Comparison of ENCODE assay signal across 13 mouse cellular contexts in genomic region chr6:98797373-98797772, GRCm38 (mm10).
A peak's percentile ranks its signal among the peaks of the same experiment; 100 is the strongest.
DNase-seq lines count a peak whose midpoint lies in the region; ATAC-seq lines count a peak whose summit lies in the region.
"Had no signal": no experiment of that assay in that cellular context is flagged by ENCODE, and none has a peak within 500 bp of the region (broad histone marks: within the 10 kb centered on the region; RNA-seq: fewer than 3 reads in every experiment).

No protein-coding gene starts in this region.

- H3K9ac ChIP-seq in embryonic facial prominence, embryonic 14.5 days (ENCODE audit: low read depth, low read length), result no peak overlapping the region
- H3K9ac ChIP-seq in kidney, embryonic 14.5 days (ENCODE audit: low read depth, low read length), result no peak overlapping the region
- H3K9ac ChIP-seq in stomach, embryonic 14.5 days (replicated peaks; ENCODE audit: low read depth, low read length), result no peak overlapping the region
- no peak overlapping the region for H3K9ac ChIP-seq in hindbrain, embryonic 16.5 days (ENCODE audit: low read depth, low read length)
- H3K9ac ChIP-seq: embryonic facial prominence, embryonic 13.5 days had no signal

- 0 out of 2 replicates have a peak, but pooled peaks cover 5% of the 10 kb centered on the region for H3K4me1 ChIP-seq in embryonic facial prominence, embryonic 14.5 days (ENCODE audit: control insufficient read depth, insufficient read depth, low read length)
- H3K4me1 ChIP-seq in embryonic facial prominence, embryonic 10.5 days, result peaks cover 23% of the 10 kb centered on the region
- no peaks in the 10 kb centered on the region for H3K4me1 ChIP-seq in kidney, embryonic 14.5 days (ENCODE audit: control insufficient read depth, insufficient read depth, low read length)
- H3K4me1 ChIP-seq in stomach, embryonic 14.5 days (ENCODE audit: control insufficient read depth, insufficient read depth, low read length), result peaks cover 18% of the 10 kb centered on the region; the same call in 1 of the 2 replicates
- H3K4me1 ChIP-seq in hindbrain, embryonic 16.5 days (ENCODE audit: control insufficient read depth, insufficient read depth, low read depth, low read length), result no peaks in the 10 kb centered on the region; the same call in 1 of the 2 replicates

- no peak overlapping the region for H3K4me2 ChIP-seq in embryonic facial prominence, embryonic 14.5 days (ENCODE audit: low read depth, low read length)
- H3K4me2 ChIP-seq in kidney, embryonic 14.5 days (replicated peaks; ENCODE audit: low read depth, low read length), result no peak overlapping the region
- H3K4me2 ChIP-seq in stomach, embryonic 14.5 days (replicated peaks; ENCODE audit: low read depth, low read length), result no peak overlapping the region
- H3K4me2 ChIP-seq in hindbrain, embryonic 16.5 days (ENCODE audit: low read length), result no peak overlapping the region
- H3K4me2 ChIP-seq: embryonic facial prominence, embryonic 13.5 days had no signal

- no peak overlapping the region for H3K4me3 ChIP-seq in embryonic facial prominence, embryonic 14.5 days (ENCODE audit: low read depth, low read length)
- H3K4me3 ChIP-seq in embryonic facial prominence, embryonic 10.5 days, result no peak overlapping the region
- H3K4me3 ChIP-seq in kidney, embryonic 14.5 days (ENCODE audit: low read length), result no peak overlapping the region
- H3K4me3 ChIP-seq in stomach, embryonic 14.5 days (ENCODE audit: low read depth, low read length), result no peak overlapping the region
- H3K4me3 ChIP-seq in hindbrain, embryonic 16.5 days (ENCODE audit: low read length), result no peak overlapping the region
- H3K4me3 ChIP-seq: embryonic facial prominence, embryonic 13.5 days had no signal

- no peaks in the 10 kb centered on the region for H3K27me3 ChIP-seq in embryonic facial prominence, embryonic 14.5 days (replicated peaks; ENCODE audit: control insufficient read depth, insufficient read depth, low read length)
- H3K27me3 ChIP-seq in embryonic facial prominence, embryonic 10.5 days (replicated peaks; ENCODE audit: low read depth, poor library complexity, severe bottlenecking), result no peaks in the 10 kb centered on the region
- no peaks in the 10 kb centered on the region for H3K27me3 ChIP-seq in kidney, embryonic 14.5 days (ENCODE audit: control insufficient read depth, insufficient read depth, low read length)
- H3K27me3 ChIP-seq in stomach, embryonic 14.5 days (ENCODE audit: control insufficient read depth, insufficient read depth, low read length), result no peaks in the 10 kb centered on the region
- H3K27me3 ChIP-seq in hindbrain, embryonic 16.5 days (replicated peaks; ENCODE audit: control insufficient read depth, insufficient read depth, low read length), result no peaks in the 10 kb centered on the region
- H3K27me3 ChIP-seq: embryonic facial prominence, embryonic 13.5 days; Patski had no signal

- H3K36me3 ChIP-seq in embryonic facial prominence, embryonic 14.5 days (ENCODE audit: control insufficient read depth, insufficient read depth, low read length), result no peaks in the 10 kb centered on the region
- no peaks in the 10 kb centered on the region for H3K36me3 ChIP-seq in embryonic facial prominence, embryonic 10.5 days (replicated peaks)
- no peaks in the 10 kb centered on the region for H3K36me3 ChIP-seq in kidney, embryonic 14.5 days (ENCODE audit: control insufficient read depth, insufficient read depth, low read length)
- no peaks in the 10 kb centered on the region for H3K36me3 ChIP-seq in stomach, embryonic 14.5 days (ENCODE audit: control insufficient read depth, insufficient read depth, low read length)
- H3K36me3 ChIP-seq in hindbrain, embryonic 16.5 days (ENCODE audit: control insufficient read depth, insufficient read depth, low read length), result no peaks in the 10 kb centered on the region
- H3K36me3 ChIP-seq: embryonic facial prominence, embryonic 13.5 days had no signal

- WGBS in embryonic facial prominence, embryonic 14.5 days, result 54% methylated on average over 6 of the region's 6 CpGs
- WGBS in embryonic facial prominence, embryonic 10.5 days, result 79% methylated on average over 6 of the region's 6 CpGs
- WGBS in kidney, embryonic 14.5 days, result 46% methylated on average over 6 of the region's 6 CpGs
- 22% methylated on average over 6 of the region's 6 CpGs for WGBS in large intestine, adult 2 months
- WGBS in stomach, embryonic 14.5 days, result 21% methylated on average over 6 of the region's 6 CpGs
- WGBS in hindbrain, embryonic 16.5 days, result 77% methylated on average over 6 of the region's 6 CpGs

- H3K27ac ChIP-seq in embryonic facial prominence, embryonic 14.5 days (replicated peaks; ENCODE audit: low read depth, low read length), result no peak overlapping the region
- no peak overlapping the region for H3K27ac ChIP-seq in embryonic facial prominence, embryonic 10.5 days (replicated peaks)
- H3K27ac ChIP-seq in kidney, embryonic 14.5 days (ENCODE audit: low read depth, low read length), result no peak overlapping the region
- peak overlapping the region; percentile 3; the same call in 1 of the 2 replicates for H3K27ac ChIP-seq in stomach, embryonic 14.5 days (ENCODE audit: low read length)
- no peak overlapping the region for H3K27ac ChIP-seq in hindbrain, embryonic 16.5 days (ENCODE audit: low read depth, low read length)
- H3K27ac ChIP-seq: embryonic facial prominence, embryonic 13.5 days; macrophage had no signal

- H3K9me3 ChIP-seq in embryonic facial prominence, embryonic 14.5 days (ENCODE audit: control insufficient read depth, low read length), result no peaks in the 10 kb centered on the region
- no peaks in the 10 kb centered on the region for H3K9me3 ChIP-seq in embryonic facial prominence, embryonic 10.5 days
- H3K9me3 ChIP-seq in kidney, embryonic 14.5 days (ENCODE audit: control insufficient read depth, low read length), result no peaks in the 10 kb centered on the region
- no peaks in the 10 kb centered on the region for H3K9me3 ChIP-seq in stomach, embryonic 14.5 days (ENCODE audit: control insufficient read depth, low read depth, low read length)
- no peaks in the 10 kb centered on the region for H3K9me3 ChIP-seq in hindbrain, embryonic 16.5 days (ENCODE audit: control insufficient read depth, low read length)
- H3K9me3 ChIP-seq: embryonic facial prominence, embryonic 13.5 days had no signal

- DNase-seq in embryonic facial prominence, embryonic 14.5 days (ENCODE audit: low spot score), result peak; percentile 67
- no peak for DNase-seq in embryonic facial prominence, embryonic 10.5 days (ENCODE audit: low spot score)
- peak; percentile 8 for DNase-seq in kidney, postnatal 10 days
- DNase-seq in large intestine, adult 2 months (ENCODE audit: low read depth, low spot score), result peak; percentile 19
- DNase-seq in ovary, adult 18-20 months (ENCODE audit: low spot score), result no peak
- DNase-seq: cerebellum, adult 8-10 months; thymus, adult 18-20 months had no signal

- ATAC-seq in embryonic facial prominence, embryonic 14.5 days (ENCODE audit: low read depth), result no peak
- no peak for ATAC-seq in kidney, embryonic 14.5 days (ENCODE audit: low FRiP score, low TSS enrichment)
- ATAC-seq in stomach, embryonic 14.5 days (ENCODE audit: insufficient number of reproducible peaks, insufficient read depth, low FRiP score, low read depth), result no peak
- ATAC-seq in hindbrain, embryonic 16.5 days, result no peak
- ATAC-seq: Patski had no signal

Comparison
In these comparisons a context has a peak if more than half of its experiments do, and no peak if none do; other contexts are left out.
1. DNase-seq: peak in embryonic facial prominence, embryonic 14.5 days (single experiment), kidney, postnatal 10 days (single experiment) and large intestine, adult 2 months (single experiment); none in embryonic facial prominence, embryonic 10.5 days (single experiment) and ovary, adult 18-20 months (single experiment).